Mouse (Mus musculus) CH12.LX (cell line): ENCODE measurements around the gene Ppp1cc.

Experiments
- BHLHE40 ChIP-seq: IDR thresholded peaks from 2 replicates; pipeline ENCODE4 v1.6.1; 2011; ENCODE audit warnings: mild to moderate bottlenecking, low read depth, low read length, improper control_type of control experiment
- POLR2A ChIP-seq: IDR thresholded peaks from 2 replicates; pipeline ENCODE4 v1.6.1; 2011; ENCODE audit warnings: low read depth, mild to moderate bottlenecking, improper control_type of control experiment, low read length

- no peak for TF ChIP-seq BHLHE40
- no peak for TF ChIP-seq POLR2A
Observed at GRCm38 (mm10) chr5:122191269-122192063, 33.4 kb downstream of the Ppp1cc start.
